Mouse (Mus musculus) heart, embryonic 10.5 days (tissue): ENCODE measurements around the gene Gm21833. TPM values are rescaled to one million over a fixed set of nuclear protein-coding genes. Genes with fewer than 3 reads are reported as not detected.
"Not testable (repeated sequence)": the region's sequence is repeated elsewhere in the genome, so short reads cannot be mapped to it uniquely, and the experiment has no call there.

Experiments
- DNase-seq: peaks from one replicate; pipeline ENCODE4 v3.0.0-alpha.2; 2017; ENCODE audit warnings: low spot score
- H3K27ac ChIP-seq: fragments of 300-500 bp; sonication (generic); 2 replicates; pipeline ENCODE4 v1.5.1; 2016; ENCODE audit warnings: mild to moderate bottlenecking
- H3K27me3 ChIP-seq: fragments of 300-500 bp; sonication (generic); 2 replicates; pipeline ENCODE4 v1.6.1; 2016; ENCODE audit warnings: mild to moderate bottlenecking; ENCODE audit not compliant: poor library complexity, insufficient read depth, severe bottlenecking
- H3K36me3 ChIP-seq: fragments of 300-500 bp; sonication (generic); 2 replicates; pipeline ENCODE4 v1.6.1; 2016; ENCODE audit warnings: mild to moderate bottlenecking, moderate library complexity
- H3K4me1 ChIP-seq: fragments of 300-500 bp; sonication (generic); 2 replicates; pipeline ENCODE4 v1.6.1; 2016; ENCODE audit warnings: mild to moderate bottlenecking
- H3K4me3 ChIP-seq: fragments of 300-500 bp; sonication (generic); 2 replicates; pipeline ENCODE4 v1.5.1; 2016; ENCODE audit warnings: mild to moderate bottlenecking, moderate library complexity
- H3K9me3 ChIP-seq: fragments of 300-500 bp; sonication (generic); 2 replicates; pipeline ENCODE4 v1.6.1; 2016; ENCODE audit warnings: mild to moderate bottlenecking, moderate library complexity
- WGBS: fragments of 180-500 bp; shearing (Covaris S2); methylation state at CpG from one replicate; pipeline ENCODE4 v1.1.7; 2016; 5-methylcytosine and 5-hydroxymethylcytosine counted together
- polyA plus RNA-seq: library from polyadenylated mRNA; unstranded; fragments of >200 nt; fragmentation: Nextera tagmentation; extraction: Ambion mirVana; gene quantifications from 2 replicates; pipeline ENCODE4 v1.2.1, GENCODE M21; 2016

The Gm21833 gene
- polyA plus RNA-seq = not detected in 2 replicates

DNA sequence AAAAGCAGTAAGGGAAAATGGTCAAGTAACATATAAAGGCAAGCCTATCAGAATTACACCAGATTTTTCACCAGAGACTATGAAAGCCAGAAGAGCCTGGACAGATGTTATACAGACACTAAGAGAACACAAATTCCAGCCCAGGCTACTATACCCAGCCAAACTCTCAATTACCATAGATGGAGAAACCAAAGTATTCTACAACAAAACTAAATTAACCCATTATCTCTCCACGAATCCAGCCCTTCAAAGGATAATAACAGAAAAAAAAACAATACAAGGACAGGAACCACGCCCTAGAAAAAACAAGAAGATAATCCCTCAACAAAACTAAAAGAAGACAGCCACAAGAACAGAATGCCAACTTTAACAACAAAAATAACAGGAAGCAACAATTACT is at the start of gene Gm21833:
TSS of gene Gm21833 (plus strand) at position 301 of the 400 bp plus-strand sequence.
- H3K4me1 ChIP-seq, DNase-seq, H3K9me3 ChIP-seq, H3K4me3 ChIP-seq, H3K36me3 ChIP-seq, H3K27ac ChIP-seq, H3K27me3 ChIP-seq: not testable (repeated sequence)
- 67% methylated on average over 2 of the region's 2 CpGs for WGBS

DNA sequence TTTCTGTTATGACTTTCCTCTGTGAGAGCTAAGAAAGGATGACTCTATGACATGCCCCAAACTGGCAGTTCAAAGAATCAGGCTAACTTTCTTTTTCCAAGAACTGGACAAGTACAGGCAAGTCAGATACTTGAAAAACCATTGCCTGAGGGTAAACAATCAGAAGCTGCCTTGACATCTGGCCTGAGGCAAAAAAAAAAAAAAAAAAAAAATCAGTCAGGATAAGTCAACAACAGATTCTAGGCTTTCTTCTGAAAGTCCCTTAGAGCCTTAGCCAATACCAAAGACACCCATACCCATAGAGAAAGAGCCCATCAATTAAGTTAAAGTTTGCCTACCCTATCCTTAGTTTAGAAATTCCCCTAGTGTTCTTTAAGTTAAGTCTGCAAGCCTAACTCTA is 38.7 kb upstream of the Gm21833 start:
- no peaks in the 10 kb centered on the region for H3K4me1 ChIP-seq
- H3K36me3 ChIP-seq = no peaks in the 10 kb centered on the region
- no peak overlapping the region for H3K27ac ChIP-seq
- no peak overlapping the region for H3K4me3 ChIP-seq
- no peaks in the 10 kb centered on the region for H3K9me3 ChIP-seq
- H3K27me3 ChIP-seq = no peaks in the 10 kb centered on the region
- DNase-seq = no peak

DNA sequence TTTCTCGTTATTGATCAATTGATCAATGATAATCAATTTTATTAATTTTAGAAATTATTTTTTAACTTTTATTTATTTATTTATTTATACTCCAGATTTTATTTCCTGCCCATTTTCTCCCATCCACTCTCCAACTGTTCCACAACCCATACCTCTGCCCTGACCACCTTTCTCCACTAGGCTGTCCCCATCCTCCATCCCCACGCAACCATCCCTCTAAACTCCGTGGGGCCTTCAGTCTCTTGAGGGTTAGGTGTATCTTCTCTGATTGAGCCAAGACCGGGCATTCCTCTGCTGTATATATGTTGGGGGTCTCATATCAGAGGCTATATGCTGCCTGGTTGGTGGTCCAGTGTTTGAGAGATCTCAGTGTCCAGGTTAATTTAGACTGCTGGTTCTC is 31.7 kb upstream of the Gm21833 start:
- H3K36me3 ChIP-seq = no peaks in the 10 kb centered on the region
- H3K27ac ChIP-seq = no peak overlapping the region
- WGBS = 81% methylated on average over 4 of the region's 4 CpGs
- H3K27me3 ChIP-seq = no peaks in the 10 kb centered on the region
- H3K4me1 ChIP-seq = no peaks in the 10 kb centered on the region
- H3K9me3 ChIP-seq = no peaks in the 10 kb centered on the region
- no peak overlapping the region for H3K4me3 ChIP-seq
- no peak for DNase-seq

DNA sequence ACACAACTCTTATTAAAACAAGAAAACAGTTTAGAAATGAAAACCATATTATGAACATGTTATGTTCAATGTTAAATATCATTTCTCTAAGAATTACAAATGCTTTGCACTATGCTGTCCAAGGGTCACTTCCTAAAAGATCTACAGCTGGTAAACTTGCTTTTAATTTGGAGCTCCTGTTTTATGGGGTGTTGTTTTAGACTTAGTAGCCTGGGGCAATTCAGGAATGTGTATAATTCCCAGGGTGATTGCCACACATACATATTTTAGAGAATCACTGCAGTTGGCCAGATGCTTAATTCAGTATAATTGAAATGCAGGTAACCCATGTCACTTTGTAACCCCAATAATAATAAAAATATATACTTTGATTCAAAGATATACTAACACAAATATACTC is 12.9 kb upstream of the Gm21833 start:
- no peaks in the 10 kb centered on the region for H3K4me1 ChIP-seq

DNA sequence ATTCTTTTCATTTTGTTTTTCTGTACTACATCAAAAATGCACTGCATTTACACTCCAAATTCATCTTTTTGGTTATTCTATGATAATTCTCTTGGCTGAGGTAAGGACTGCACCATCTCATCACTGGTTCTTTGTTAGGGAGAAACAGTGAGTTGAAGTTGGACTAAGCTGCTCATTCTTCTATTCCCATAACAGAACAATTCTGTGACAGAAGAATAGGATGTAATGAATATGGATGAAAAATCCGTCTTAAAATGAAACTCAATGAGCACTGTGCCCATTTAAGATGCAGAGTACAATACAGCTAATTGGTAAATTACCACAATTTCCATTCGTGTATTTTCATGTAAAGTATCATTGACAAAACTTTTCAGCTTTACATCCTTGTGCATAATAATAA is 11.6 kb upstream of the Gm21833 start:
- Histone ChIP-seq H3K36me3 (no peaks in the 10 kb centered on the region), H3K9me3 (no peaks in the 10 kb centered on the region), H3K4me1 (no peaks in the 10 kb centered on the region), H3K27ac (no peak overlapping the region), H3K27me3 (no peaks in the 10 kb centered on the region), H3K4me3 (no peak overlapping the region)
- 65% methylated on average over 2 of the region's 2 CpGs for whole genome bisulfite sequencing
- DNase-seq = no peak

More for the DNA sequence above, 12.9 kb upstream of the Gm21833 start:
- H3K27ac ChIP-seq = no peak overlapping the region
- H3K9me3 ChIP-seq = no peaks in the 10 kb centered on the region
- H3K27me3 ChIP-seq = no peaks in the 10 kb centered on the region
- DNase-seq = no peak
- no peak overlapping the region for H3K4me3 ChIP-seq
- no peaks in the 10 kb centered on the region for H3K36me3 ChIP-seq

DNA sequence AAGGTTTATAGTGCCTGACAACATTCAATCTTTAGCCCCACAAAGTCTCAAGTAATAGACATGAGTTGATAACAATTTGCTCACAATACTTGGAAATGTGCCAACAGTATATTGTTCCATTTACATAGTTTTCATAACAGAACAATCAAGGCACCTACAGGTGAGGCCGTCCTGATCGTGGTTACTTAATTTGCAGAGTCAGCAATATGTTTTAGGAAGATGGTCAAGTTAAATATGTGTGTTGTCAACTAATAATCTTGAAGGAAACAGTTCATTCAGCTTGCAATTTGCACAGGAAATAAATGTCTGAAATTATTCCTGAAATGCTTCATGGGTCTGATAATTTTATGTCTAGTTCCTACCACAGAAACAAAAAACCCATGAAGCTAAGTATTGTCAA is 27.6 kb downstream of the Gm21833 start:
- H3K36me3 ChIP-seq = no peaks in the 10 kb centered on the region
- WGBS = 80% methylated on average over 2 of the region's 2 CpGs
- no peaks in the 10 kb centered on the region for H3K27me3 ChIP-seq
- DNase-seq = no peak
- no peak overlapping the region for H3K4me3 ChIP-seq
- no peaks in the 10 kb centered on the region for H3K4me1 ChIP-seq
- H3K27ac ChIP-seq = no peak overlapping the region
- H3K9me3 ChIP-seq = no peaks in the 10 kb centered on the region

DNA sequence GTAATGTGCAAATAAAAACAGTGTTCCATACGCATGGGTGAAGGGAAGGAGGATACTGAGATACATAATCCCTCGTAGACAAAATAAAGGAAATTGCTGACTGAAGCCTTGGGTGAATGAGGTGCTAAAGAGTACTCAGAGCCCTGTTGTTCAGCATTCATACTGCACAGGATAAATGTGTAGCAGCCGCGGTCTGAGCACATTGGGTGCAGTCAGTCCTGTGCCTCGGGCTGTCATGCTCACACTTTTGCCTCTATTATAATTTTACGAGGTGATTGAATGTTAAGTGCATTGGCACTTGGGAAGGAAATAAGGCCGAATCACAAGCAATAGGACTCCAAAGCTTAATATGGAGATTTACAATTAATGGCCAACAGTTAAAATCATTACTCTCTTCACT is 36.4 kb downstream of the Gm21833 start:
- no peaks in the 10 kb centered on the region for H3K4me1 ChIP-seq
- H3K27me3 ChIP-seq = no peaks in the 10 kb centered on the region
- no peaks in the 10 kb centered on the region for H3K9me3 ChIP-seq
- H3K27ac ChIP-seq = no peak overlapping the region
- no peak overlapping the region for H3K4me3 ChIP-seq
- no peaks in the 10 kb centered on the region for H3K36me3 ChIP-seq
- no peak for DNase-seq
- WGBS = 82% methylated on average over 7 of the region's 7 CpGs
